Mouse (Mus musculus) testis, postnatal 10 days (tissue): ENCODE results near the gene Ppp1r11.

Experiments used
- DNase-seq: peaks from one replicate; pipeline ENCODE4 v3.0.0; 2021; ENCODE audit warnings: low spot score

Ppp1r11 gene

DNA sequence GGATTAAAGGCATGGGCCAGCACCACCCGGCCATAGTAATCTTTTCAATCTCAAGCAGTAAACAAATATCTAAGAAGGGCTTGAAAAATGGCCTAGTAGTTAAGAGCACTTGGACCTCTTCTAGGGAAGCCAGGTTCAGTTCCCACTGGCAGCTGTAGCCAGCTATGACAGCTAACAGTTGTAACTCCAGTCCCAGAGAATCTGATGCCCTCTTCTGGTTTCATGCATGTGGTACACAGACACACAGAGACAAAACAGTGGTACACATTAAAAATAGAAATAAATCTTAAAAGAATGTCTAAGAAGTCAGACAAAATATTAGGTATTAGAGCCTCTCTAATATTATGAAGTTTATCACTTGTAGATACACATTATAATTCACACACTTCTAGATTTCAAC, 9.6 kb upstream of the Ppp1r11 start:
- DNase-seq: no peak

DNA sequence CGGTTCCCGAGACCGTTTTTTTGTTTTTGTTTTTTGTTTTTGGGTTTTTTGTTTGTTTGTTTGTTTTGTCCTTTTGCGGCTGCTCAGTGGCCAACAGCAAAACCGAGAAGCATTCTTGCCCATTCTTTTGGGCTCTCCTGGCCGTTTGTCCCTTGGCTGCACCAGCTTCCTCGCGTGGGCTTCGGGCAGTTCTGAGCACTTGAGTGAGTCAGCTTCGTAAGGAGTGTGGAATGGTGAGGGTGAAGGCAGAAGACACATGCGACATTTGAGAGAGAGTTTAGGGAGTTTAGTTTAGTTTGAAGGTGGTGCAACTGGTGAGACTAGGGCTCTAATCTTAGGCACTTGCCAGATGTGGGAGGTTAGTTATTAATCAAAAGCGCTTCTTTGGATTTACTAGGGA, 7.3 kb upstream of the Ppp1r11 start:
- DNase-seq: no peak

DNA sequence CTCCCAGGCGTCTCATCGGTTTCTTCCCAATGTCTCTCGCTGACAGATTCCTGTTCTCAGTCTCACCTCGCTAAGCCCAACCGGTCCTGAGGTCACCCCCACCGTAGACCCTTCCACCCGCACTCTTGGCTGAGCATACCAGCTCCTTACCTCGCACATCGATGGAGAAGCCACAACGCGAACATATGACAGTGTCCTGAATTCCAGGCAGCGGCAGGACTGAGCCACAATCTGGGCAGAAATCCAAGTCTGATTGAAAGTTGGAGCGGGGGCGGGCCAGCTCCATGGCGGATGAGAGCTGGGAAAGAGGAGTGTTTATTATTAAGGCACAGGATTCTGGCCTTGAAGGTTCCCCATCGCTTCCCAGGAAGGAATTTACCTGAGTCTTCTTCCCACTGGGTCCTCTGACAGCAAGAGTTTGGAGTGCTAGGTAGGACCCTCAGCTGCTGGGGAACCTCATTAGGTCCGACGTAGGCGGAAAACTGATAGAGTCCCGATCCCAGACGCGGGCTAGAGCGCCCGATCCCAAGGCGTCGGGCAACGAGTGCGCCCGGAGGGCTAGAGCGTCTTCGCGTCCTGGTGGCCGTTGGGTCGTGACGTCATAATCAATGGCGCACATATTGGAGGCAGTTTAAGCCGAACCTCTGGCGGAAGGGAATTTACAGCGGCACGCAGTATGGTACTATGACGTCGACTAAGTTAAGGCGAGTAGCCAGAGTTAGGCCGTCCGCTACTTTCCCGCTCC, 6.6 kb upstream of the Ppp1r11 start, which contains the start of the genes Znrd1 and Znrd1as:
Gene Znrd1, minus strand, starts transcription at position 561 of the 745 bp plus-strand sequence.
Gene Znrd1as, plus strand, starts transcription at position 594 of the 745 bp plus-strand sequence.
- DNase-seq: peak; percentile 90

DNA sequence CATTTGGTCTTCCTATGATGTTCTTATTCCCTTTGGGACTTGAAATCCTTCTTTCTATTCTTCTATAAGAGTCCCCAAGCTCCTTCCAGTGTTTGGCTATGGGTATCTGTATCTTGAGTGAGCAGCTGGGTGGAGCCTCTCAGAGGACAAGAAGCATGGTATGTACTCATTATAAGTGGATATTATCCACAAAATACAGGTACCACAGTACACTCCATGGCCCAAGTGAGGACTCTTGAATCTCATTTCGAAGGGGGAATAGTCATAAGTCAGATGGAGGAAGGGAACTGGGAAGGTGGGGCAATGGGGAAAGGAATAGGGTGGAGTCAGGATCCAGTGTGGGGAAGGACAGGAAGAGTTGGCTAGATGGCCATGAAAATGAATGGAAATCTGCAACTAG, 1.5 kb upstream of the Ppp1r11 start:
- no peak for DNase-seq

DNA sequence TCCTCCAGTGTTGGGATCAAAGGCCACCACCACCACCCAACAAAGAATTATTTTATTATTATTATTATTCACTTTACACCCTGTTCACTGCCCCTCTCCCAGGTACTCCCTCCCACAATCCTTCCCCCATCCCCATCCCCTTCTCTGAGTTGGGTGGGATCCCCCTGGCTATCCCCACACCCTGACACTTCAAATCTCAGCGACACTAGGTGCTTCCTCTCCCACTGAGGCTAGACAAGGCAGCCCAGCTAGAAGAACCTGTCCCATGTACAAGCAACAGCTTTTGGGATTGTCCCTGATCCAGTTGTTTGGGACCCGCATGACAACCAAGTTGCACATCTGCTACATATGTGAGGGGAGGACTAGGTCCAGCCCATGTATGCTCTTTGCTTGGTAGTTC, 1.1 kb upstream of the Ppp1r11 start:
- no peak for DNase-seq

DNA sequence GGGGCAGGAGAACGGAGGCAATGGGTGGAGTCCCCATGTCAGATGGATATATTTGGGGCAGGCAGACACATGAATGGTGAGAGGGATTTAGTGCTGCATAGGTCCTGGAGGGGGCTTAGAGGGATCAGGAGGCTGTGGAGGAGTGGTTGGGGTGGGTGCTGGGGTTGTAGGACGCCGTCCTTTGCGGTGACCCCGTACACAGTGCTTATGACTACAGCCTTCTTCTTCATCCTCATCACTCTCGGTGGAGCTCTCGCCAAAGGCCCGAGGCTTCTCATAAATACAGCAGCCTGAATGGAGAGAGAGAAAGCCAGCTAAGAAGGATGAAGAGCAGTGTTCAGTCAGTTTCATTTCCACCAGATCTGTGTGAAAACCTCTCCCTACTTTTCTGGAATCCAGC, 2.3 kb downstream of the Ppp1r11 start:
- DNase-seq: no peak

DNA sequence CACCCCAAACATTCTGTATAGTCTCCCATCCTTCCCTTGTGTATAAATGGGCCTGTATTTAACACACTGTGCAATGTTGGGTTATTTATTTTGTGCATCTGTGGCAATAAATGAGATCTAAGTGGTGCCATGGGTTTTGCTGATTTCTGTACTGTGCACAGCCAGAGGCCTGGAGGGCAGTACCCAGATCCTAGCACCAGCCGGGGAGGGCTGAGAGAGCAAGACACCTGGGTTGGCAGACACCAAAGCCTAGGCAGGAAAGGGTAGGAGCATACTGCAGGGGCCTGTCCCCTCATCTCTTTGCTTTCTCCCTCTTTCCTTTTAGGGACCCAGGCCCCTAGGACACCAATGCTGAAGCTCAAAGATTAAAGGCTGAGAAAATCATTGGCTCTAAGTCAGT, 3.3 kb downstream of the Ppp1r11 start:
- no peak for DNase-seq

DNA sequence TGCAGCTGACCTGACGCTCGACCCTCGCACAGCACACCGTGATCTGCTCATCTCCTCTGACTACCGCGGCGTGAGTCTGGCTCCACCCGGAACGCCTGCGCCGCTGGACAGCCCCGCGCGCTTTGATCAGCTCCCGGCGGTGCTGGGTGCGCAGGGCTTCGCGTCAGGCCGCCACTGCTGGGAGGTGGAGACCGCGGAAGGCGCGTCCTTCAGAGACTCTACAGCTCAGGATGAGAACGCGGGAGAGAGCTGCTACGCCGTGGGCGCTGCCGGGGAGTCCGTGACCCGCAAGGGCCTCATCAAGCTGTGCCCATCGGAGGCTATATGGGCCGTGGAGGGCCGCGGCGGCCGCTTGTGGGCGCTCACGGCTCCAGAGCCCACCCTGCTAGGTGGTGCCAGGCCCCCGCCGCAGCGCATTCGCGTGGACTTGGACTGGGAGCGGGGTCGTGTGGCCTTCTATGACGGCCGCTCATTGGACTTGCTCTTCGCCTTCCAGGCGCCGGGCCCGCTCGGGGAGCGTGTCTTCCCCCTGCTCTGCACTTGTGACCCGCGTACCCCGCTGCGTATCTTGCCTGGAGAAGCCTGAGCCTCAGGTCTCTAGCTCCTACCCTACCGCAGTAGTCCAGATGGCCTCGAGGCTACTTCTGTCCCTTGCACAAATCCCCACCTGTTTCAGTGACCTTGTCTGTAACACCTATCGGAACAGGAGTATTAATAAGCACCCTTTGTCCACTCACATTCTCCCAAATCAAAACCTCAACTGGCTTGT, 4.3 kb downstream of the Ppp1r11 start:
- DNase-seq: peak; percentile 66

DNA sequence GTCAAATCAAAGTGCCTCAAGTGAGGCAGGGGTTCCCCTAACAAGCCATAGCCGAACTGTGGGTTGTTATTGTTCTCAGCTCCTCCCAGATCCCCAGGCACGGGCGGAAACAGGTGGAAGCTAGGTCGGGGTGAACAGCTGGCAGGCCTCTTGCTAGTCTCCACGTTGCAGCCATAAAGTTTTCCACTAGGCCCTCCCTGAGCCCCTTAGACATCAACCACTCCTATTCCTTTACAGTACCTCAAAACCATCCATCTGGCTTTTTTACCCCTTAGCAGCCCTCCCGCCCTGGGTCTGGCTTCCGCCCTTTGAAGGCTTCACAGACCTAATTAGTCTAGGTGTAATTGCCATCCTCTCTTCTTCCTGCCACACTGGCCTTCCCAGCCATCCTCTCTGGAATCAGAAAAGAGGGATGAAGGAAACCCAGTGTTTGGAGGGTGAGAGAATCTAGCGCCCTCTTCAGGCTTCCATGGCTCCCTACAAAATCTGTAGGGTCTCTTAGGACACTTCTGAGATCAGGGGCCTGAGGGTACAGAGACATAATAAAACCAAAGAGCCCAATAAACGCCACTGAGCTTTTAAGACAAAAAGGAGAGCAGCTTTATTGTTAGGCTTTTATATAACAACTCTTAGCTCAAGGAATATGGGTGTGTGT, 7.3 kb downstream of the Ppp1r11 start:
- no peak for DNase-seq

DNA sequence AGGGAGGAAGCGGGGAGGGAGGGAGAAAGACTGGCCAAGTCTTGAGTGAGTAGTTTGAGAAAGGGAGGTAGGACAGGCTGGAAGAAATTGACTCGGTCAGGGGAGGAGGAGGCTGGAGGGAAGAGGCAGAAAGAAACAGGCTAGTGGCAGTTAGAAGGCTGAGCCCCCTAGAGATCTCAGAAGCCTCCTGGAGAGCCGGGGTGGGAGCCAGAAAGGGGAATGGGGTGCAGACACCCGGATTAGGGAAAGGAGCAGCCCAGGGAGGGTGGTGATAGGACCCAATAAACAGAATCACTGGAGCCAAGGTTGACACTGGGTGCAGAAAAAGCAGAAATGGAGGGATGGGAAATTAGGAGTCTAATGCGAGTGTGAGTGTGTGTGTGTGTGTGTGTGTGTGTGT, 7.8 kb downstream of the Ppp1r11 start:
- DNase-seq: no peak

DNA sequence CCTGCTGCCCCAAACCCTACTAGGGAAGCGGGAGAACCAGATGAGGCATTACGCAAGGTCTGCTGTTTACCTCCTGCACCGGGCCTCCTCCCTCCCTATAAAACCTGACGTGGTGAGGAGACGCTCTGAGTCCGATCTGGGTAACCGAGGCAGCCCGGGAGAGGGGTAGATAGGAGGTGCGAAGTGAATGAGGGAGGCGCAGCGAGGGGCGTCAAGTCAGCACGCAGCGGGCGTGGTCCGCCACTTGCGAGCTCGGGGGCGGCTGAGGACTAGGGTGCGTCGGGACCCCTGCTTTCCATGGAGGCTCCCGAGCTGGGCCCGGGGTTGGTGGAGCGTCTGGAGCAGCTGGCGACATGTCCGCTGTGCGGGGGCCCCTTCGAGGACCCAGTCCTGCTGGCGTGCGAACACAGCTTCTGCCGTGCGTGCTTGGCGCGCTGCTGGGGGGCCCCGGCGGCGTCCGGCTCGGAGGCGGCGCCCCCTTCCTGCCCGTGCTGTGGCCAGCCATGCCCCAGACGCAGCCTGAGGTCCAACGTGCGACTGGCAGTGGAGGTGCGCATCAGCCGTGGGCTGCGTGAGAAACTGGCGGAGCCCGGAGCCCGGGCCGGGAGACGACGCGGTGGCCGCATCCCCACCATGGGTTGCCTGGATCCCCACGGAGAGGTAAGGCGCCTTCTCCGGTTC, 8.6 kb downstream of the Ppp1r11 start, which contains the start of gene Rnf39:
Gene Rnf39, plus strand, starts transcription at position 128 of the 681 bp plus-strand sequence.
- DNase-seq: peak; percentile 55

DNA sequence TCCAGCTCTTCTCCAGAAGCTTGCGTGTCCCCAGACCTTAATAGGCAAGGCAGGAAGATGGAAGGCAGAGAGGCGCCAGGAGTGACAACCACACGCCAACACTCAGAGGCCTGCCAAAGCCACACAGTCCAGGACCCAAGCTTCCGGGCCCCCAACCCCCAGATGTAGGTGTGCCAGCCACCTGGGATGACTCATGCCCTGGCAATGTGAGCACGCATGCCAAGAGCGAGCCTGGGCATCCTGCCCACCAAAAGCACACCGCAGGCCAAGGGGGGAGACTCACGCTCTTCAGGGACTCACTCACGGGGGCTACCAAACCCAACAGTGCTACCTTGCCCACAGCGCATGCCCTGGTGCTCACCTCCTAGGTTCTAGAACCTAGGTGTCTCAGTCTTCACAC, 9.2 kb downstream of the Ppp1r11 start:
- peak; percentile 62 for DNase-seq

DNA sequence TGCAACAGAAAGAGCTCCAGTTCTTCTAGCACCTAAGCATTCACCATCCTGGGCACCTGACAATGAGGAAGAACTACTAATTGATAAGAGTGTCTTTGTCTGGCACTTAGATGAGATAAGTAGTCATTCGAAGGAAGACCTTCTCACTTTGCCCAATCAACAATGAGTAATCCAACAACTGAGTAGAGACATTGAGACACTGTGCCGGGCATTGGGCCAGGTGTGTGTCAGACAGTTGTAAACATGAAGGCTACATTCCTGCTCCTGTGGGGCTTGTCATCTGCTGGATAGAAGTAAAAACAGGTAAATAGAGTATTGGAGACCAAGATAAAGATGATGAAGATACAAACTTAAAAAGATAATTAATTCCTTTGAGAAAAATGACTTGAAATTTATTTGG, 13.5 kb downstream of the Ppp1r11 start:
- no peak for DNase-seq

DNA sequence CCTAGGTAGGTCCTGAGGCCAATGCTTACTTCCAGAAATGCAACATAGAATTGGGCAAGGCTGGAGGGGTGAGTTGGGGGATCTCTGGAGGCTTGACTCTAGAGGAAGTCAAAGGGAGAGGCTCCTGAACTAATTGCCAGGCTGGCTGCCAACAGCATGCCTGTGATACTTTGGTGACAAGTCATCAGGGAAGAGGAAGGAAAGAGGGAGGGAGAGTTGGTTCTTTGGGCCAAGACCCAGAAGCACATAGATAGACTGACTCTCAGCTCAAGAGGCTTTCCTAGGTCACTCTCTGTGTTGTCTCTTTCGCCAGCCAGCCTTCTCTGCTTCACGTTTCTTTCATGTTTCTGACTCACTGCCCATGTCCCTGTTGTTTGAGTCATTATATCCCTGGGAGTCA, 19.7 kb downstream of the Ppp1r11 start:
- no peak for DNase-seq

DNA sequence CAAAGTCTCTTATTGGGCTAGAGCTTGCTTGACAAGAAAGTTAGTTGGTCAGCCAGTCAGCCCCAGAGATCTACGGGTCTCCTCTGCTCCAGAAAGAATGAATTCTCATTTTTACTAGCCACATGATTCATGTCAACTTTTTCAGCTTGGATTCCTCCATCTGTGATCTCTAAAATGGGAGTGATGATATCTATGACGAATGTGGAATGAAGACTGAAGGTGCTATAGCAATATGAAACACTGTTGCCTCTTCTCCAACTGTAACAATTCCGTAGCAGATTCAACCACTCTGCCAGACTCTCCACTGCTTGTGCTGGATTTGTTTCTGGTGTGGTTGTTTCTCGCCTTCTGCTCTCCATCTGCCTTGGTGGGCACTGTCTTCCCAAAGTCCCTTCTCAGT, 20.4 kb downstream of the Ppp1r11 start:
- no peak for DNase-seq

DNA sequence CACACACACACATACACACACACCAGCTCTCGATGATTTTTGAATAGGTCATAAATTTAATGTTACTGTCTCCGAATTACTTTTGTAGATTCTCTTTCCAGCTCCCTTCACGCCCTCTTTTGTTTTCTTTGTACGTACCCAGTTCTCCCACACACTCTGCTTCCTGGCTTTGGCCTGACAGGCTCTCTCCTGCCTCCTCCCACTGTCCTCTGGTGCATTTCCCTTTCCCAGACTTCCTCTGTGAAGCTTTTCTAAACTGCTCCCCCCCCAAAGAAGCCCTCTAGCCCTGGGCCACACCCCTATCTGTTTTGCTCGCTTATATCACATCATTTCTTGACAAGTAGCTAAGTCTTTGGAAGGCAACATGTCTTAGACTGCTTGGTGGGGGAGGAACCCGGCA, 21.3 kb downstream of the Ppp1r11 start:
- DNase-seq: no peak

DNA sequence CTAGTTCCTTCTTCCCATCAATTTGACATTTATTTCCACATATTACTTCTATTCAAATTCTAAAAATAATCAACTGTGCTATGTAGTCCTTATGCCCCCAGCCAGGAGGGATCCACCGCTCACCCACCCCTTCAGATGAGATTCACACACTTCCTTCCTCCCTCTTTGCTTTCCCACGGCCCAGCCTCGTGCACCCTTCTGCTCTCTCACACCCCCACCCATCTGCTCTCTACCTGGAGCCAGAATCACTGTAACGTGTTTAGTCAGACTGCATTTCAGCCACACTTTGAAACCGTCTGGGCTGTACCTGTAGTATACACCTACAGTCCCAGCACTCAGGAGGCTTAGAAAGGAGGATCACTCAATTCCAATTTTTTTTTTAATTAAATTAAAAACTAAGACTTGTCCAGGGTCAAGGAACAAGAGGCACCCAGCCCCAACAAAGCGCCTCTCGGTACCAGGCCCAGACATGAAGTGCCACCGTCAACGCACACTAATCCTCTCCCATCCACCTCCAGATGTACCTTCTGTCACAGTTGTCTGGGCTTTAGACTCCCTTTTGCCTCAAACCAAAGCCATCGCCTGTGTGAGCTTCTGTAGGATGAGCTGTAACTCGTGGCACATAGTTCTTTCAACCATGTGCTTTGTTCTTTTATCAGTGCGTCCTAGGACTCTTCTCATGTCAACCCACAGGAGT, 22.2 kb downstream of the Ppp1r11 start:
- DNase-seq: no peak

DNA sequence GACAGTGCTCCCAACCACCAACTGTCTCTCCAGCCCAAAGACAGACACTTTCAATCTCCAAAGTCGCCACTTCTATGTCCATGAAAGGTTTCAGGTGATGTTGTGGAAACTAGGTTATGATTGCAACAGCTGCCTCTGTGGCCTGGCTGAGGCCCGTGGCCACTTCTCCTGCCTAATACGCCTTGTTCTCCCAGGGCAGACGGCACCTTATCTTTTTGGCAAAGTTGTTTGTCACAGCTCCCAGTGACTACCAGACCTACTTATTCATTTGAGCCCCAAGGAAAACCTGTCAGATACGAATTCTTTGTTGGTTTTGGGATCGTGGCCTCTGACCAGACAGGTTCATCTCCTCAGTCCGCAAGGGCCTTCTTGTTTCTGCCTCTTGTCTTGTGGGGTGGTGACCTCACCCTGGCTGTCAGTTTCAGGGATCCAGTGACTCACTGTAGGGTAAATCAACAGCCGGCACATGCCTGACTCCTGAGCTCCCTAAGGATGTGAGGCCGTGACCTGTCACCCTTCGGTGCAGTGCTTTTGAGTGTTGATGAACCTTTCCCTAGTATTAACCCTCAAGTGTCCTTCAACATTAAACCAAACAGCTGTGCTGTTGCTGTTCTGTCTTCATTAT, 23.9 kb downstream of the Ppp1r11 start:
- DNase-seq: no peak

DNA sequence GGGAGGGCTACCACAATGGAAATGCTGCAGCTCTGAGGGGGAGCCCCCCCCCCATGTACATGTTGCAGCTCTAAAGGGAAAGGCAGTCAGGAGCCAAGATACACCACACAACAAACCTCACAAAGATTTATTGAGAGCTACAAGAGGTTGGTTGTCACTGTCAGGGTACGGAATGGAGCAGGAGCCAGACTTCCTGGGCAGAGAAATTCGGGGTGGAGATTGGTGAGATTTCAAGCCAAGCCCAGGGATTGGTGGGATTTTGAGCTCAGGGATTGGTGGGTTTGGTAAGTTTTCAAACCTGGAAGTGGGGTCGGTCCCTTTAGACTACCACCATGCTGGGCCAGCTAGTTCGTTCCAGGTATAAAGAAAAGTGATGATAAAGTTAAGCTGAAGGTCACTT, 28.1 kb downstream of the Ppp1r11 start:
- DNase-seq: no peak

DNA sequence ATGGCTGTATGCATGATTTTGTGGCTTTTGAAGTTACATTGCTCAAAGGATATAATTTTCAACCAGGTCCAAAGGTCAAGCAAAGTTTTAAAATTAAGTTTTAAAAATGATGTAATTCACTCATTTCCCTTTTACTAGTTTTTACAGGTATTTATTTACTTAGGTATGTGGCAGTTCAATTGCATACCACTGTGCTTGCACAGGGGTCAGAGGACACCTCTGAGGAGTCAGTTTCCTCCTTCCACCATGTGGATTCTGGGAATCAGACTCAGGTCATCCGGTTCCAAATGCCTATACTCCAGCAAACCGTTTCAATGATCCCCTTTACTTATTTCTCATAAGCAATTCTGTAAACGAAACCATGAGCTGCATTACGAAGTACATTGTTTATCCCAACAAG, 28.8 kb downstream of the Ppp1r11 start:
- no peak for DNase-seq

DNA sequence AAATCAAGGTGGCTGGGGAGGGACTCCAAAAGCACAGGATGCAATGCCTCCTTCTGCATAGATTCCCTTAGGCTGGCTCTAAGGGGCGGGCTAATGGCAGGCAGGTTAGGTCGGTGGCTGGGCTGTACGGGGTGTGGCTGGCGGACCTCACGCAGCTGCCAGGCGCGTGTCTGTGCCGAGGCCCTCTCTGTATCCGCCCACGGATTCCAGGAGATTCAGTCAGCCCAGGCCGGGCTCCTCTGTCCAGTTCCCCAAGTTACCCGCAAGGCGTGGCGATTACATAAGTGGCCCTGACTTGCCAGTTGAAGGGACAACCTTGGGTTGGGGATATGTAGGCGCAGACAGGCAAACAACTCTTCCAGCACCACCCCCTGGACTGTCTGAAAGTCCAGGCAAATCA, 31.3 kb downstream of the Ppp1r11 start:
- DNase-seq: no peak
